Mouse (Mus musculus): Measurements from ENCODE around the gene Gtf2e1. TPM values are rescaled to one million over a fixed set of nuclear protein-coding genes. Genes with fewer than 3 reads are reported as not detected.
A peak's percentile ranks its signal among the peaks of the same experiment; 100 is the strongest.

Gene Gtf2e1
- polyA plus RNA-seq, 1 experiment, result 10.8 TPM

- Histone ChIP-seq H3K4me3 (ENCODE audit: insufficient read depth, low read depth, low read length) (no peak overlapping the region), H3K27ac (replicated peaks; ENCODE audit: low read depth, low read length) (no peak overlapping the region), H3K4me1 (ENCODE audit: control insufficient read depth, insufficient read depth, insufficient read length, low read length) (no peaks in the 10 kb centered on the region)
Observed at GRCm38 (mm10) chr16:37566107-37566506, 26.5 kb upstream of the Gtf2e1 start.

- H3K4me3 ChIP-seq (ENCODE audit: insufficient read depth, low read depth, low read length), result no peak overlapping the region
- H3K27ac ChIP-seq (replicated peaks; ENCODE audit: low read depth, low read length), result no peak overlapping the region
- no peaks in the 10 kb centered on the region for H3K4me1 ChIP-seq (ENCODE audit: control insufficient read depth, insufficient read depth, insufficient read length, low read length)
Observed at GRCm38 (mm10) chr16:37565117-37565516, 25.5 kb upstream of the Gtf2e1 start.

- Histone ChIP-seq H3K4me1 (ENCODE audit: control insufficient read depth, insufficient read depth, insufficient read length, low read length) (no peaks in the 10 kb centered on the region), H3K27ac (replicated peaks; ENCODE audit: low read depth, low read length) (no peak overlapping the region), H3K4me3 (ENCODE audit: insufficient read depth, low read depth, low read length) (no peak overlapping the region)
Observed at GRCm38 (mm10) chr16:37562961-37563360, 23.4 kb upstream of the Gtf2e1 start.

GRCm38 (mm10) chr16:37562414-37562813 lies 22.8 kb upstream of the Gtf2e1 start:
- Histone ChIP-seq H3K4me1 (ENCODE audit: control insufficient read depth, insufficient read depth, insufficient read length, low read length) (no peaks in the 10 kb centered on the region), H3K27ac (replicated peaks; ENCODE audit: low read depth, low read length) (no peak overlapping the region), H3K4me3 (ENCODE audit: insufficient read depth, low read depth, low read length) (no peak overlapping the region)

DNA sequence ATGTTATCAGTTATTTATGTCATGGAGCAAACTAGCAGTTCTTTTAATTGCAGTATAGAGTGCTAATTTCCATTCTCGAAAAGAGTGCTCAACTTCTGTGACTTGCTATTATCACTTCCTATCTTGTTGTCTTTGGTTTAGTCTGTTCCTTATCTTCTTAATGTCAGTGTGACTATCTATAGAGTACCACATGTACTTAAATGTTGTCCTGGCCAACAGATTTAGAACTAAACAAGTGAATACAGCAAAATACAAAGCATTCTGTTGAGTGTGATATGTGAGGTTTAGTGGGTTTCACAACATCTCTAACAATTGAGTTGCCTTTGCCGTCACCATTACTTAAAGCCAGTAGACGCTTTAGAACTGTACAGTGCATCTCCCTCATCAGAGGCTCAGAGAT lies 13.2 kb upstream of the Gtf2e1 start:
- no peak overlapping the region for H3K4me3 ChIP-seq (ENCODE audit: insufficient read depth, low read depth, low read length)
- H3K27ac ChIP-seq (replicated peaks; ENCODE audit: low read depth, low read length), result no peak overlapping the region
- no peaks in the 10 kb centered on the region for H3K4me1 ChIP-seq (ENCODE audit: control insufficient read depth, insufficient read depth, insufficient read length, low read length)

GRCm38 (mm10) chr16:37550981-37551380 lies 11.4 kb upstream of the Gtf2e1 start:
- Histone ChIP-seq H3K4me3 (ENCODE audit: insufficient read depth, low read depth, low read length) (no peak overlapping the region), H3K4me1 (ENCODE audit: control insufficient read depth, insufficient read depth, insufficient read length, low read length) (no peaks in the 10 kb centered on the region), H3K27ac (replicated peaks; ENCODE audit: low read depth, low read length) (no peak overlapping the region)

DNA sequence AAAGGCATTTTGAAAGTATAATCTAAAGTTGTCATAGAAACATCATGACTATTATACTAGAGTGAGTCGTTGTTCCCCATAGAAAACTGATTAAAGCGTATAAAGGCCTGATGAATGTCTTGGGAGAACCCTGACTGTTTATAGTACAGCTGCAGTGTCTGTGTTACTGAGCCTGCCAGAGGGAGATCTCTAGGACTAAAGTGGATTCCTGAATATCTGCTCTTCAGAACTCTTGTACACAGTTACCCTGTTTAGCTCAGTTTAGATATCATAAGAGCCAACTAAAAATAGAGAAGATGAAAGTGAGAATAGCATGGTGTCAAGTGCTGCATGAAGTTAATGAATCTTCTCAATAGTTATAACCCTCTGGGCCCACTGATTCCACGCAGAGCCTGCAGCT lies 10.7 kb upstream of the Gtf2e1 start:
- Histone ChIP-seq H3K4me1 (ENCODE audit: control insufficient read depth, insufficient read depth, insufficient read length, low read length) (no peaks in the 10 kb centered on the region), H3K27ac (replicated peaks; ENCODE audit: low read depth, low read length) (no peak overlapping the region), H3K4me3 (ENCODE audit: insufficient read depth, low read depth, low read length) (no peak overlapping the region)

- no peaks in the 10 kb centered on the region for H3K4me1 ChIP-seq (ENCODE audit: control insufficient read depth, insufficient read depth, insufficient read length, low read length)
- H3K4me3 ChIP-seq (ENCODE audit: insufficient read depth, low read depth, low read length), result no peak overlapping the region
- no peak overlapping the region for H3K27ac ChIP-seq (replicated peaks; ENCODE audit: low read depth, low read length)
Observed at GRCm38 (mm10) chr16:37546312-37546711, 6.7 kb upstream of the Gtf2e1 start.

DNA sequence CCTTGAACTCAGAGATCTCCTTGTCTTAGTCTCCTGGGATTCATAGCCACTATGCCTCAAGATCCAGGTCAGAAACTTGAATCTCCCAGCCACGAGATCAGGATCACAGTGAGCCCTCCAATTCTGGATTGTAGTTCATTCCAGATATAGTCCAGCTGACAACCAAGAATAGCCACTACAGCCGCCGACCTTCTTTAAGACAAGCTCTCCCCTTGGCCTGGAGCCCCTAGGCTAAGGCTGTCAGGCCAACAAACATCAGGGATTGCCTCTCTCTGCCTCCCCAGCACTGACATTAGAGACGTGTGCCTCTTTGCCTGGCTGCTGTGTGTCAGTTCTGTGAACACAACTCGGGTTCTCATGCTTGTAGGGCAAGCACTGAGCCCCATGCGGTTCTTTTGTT lies 1.2 kb upstream of the Gtf2e1 start:
- peaks cover 7% of the 10 kb centered on the region; the same call in 1 of the 2 replicates for H3K4me1 ChIP-seq (ENCODE audit: control insufficient read depth, insufficient read depth, insufficient read length, low read length)
- H3K4me3 ChIP-seq (ENCODE audit: insufficient read depth, low read depth, low read length), result peak overlapping the region; percentile 89; the same call in 1 of the 2 replicates
- H3K27ac ChIP-seq (replicated peaks; ENCODE audit: low read depth, low read length), result peak overlapping the region; percentile 71

DNA sequence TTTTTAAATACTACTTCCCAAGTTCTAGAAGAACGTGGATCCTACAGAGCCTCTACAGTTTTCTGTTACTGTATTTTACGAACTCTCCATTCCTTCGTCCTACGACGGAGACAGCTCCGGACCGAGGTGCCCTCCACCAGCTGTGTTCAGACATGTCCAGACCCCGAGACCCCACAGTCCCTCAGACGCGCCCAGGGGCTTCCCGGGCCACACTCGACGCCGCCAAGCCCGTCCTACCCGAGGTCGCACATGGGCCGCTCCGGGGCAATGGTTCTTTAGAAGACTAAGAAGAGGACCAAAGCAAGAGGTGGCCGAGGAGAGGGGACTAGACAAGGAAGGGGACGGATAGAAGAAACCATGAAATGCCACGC lies 364 bp downstream of the Gtf2e1 start:
- peaks cover 7% of the 10 kb centered on the region; the same call in 1 of the 2 replicates for H3K4me1 ChIP-seq (ENCODE audit: control insufficient read depth, insufficient read depth, insufficient read length, low read length)
- H3K27ac ChIP-seq (replicated peaks; ENCODE audit: low read depth, low read length), result peak overlapping the region; percentile 55
- H3K4me3 ChIP-seq (ENCODE audit: insufficient read depth, low read depth, low read length), result peak overlapping the region; percentile 79

DNA sequence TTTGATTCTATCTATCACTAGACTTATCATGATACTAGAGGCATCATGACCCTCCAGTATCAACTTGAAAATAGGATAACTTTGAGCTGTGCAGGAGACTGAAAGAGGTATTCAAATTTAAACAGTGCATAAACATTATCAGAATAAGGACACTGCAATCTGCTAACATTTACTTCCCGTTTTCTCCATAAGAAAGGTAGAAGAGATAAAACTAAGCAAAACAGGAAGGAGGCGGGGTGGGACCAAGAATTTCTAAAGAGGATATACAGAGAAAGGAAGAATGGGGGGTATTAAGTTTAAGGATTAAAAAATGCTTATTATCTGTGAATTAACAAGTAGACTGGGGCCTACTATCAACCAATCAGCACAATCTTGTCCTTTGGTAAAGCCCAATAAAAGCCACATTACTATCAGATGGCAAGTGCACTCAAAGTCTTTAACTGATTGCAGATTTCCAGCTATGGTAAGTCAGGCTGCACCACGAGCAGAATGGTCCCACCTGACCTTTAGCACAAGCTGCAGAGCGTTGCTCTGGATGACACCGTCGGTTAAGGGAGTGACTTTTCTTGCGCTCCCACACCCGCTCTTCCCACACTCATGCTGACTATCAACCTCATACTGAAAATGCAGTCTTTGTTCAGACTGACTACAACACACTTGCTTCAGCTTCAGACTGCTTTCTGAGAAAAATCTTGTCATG lies 6.1 kb downstream of the Gtf2e1 start:
- H3K4me3 ChIP-seq (ENCODE audit: insufficient read depth, low read depth, low read length), result no peak overlapping the region
- peaks cover 5% of the 10 kb centered on the region; the same call in 1 of the 2 replicates for H3K4me1 ChIP-seq (ENCODE audit: control insufficient read depth, insufficient read depth, insufficient read length, low read length)
- H3K27ac ChIP-seq (replicated peaks; ENCODE audit: low read depth, low read length), result no peak overlapping the region

- no peak overlapping the region for H3K4me3 ChIP-seq (ENCODE audit: insufficient read depth, low read depth, low read length)
- H3K27ac ChIP-seq (replicated peaks; ENCODE audit: low read depth, low read length), result no peak overlapping the region
Observed at GRCm38 (mm10) chr16:37532046-37532445, 7.5 kb downstream of the Gtf2e1 start.

DNA sequence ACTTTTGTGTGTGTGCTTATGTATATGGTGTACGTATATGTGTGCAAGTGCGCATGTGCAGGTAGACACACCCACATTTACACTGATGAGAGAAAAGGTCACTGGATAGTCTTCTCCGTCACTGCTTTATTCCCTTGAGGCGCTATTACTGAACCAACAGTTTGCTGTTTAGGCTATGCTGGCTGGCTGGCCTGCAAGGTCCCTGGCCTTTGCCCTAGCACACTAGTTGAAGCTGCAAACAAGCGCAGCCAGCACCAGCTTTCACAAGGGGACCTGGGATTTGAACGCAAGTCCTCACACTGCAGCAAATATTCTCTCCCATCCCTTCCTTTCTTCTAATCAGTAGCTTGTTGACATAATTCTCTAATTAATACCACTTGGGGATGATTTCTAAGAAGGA lies 9.4 kb downstream of the Gtf2e1 start:
- 0 out of 2 replicates have a peak, but pooled peaks cover 4% of the 10 kb centered on the region for H3K4me1 ChIP-seq (ENCODE audit: control insufficient read depth, insufficient read depth, insufficient read length, low read length)
- H3K4me3 ChIP-seq (ENCODE audit: insufficient read depth, low read depth, low read length), result no peak overlapping the region
- H3K27ac ChIP-seq (replicated peaks; ENCODE audit: low read depth, low read length), result peak overlapping the region; percentile 66; the same call in 1 of the 2 replicates

More at GRCm38 (mm10) chr16:37532046-37532445, 7.5 kb downstream of the Gtf2e1 start:
- 0 out of 2 replicates have a peak, but pooled peaks cover 4% of the 10 kb centered on the region for H3K4me1 ChIP-seq (ENCODE audit: control insufficient read depth, insufficient read depth, insufficient read length, low read length)

- no peak overlapping the region for H3K4me3 ChIP-seq (ENCODE audit: insufficient read depth, low read depth, low read length)
- H3K27ac ChIP-seq (replicated peaks; ENCODE audit: low read depth, low read length), result no peak overlapping the region
- H3K4me1 ChIP-seq (ENCODE audit: control insufficient read depth, insufficient read depth, insufficient read length, low read length), result 0 out of 2 replicates have a peak, but pooled peaks cover 4% of the 10 kb centered on the region
Observed at GRCm38 (mm10) chr16:37526688-37527223, 12.8 kb downstream of the Gtf2e1 start.

- H3K4me3 ChIP-seq (ENCODE audit: insufficient read depth, low read depth, low read length), result no peak overlapping the region
- H3K27ac ChIP-seq (replicated peaks; ENCODE audit: low read depth, low read length), result no peak overlapping the region
- H3K4me1 ChIP-seq (ENCODE audit: control insufficient read depth, insufficient read depth, insufficient read length, low read length), result 0 out of 2 replicates have a peak, but pooled peaks cover 4% of the 10 kb centered on the region
Observed at GRCm38 (mm10) chr16:37525121-37525520, 14.5 kb downstream of the Gtf2e1 start.

DNA sequence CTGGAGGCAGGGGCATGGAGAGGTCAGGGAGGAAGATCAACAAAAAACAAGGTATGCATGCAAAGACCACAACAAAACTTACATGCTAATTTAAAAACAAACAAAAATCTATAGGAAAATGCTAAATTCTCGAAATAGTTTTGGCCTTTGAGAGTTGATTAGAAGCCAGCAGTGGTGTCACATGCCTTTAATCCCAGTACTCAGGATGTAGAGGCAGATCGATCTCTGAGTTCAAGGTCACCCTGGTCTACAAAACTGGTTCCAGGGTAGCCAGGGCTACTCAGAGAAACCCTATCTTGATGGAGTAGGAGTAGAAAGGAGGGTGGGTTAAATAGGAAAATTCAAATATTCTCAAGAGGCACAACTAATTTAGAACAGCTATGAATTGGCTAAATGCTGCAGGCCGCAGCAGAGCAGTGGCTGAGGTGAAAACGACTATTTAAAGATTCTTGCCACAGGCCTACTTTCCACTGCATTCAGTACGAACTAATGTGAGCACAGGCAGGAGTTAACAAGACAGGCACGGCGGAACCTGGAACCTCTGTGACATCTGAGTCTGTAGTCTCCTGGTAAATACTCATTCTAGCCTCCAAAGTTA lies 17.4 kb downstream of the Gtf2e1 start:
- Histone ChIP-seq H3K27ac (replicated peaks; ENCODE audit: low read depth, low read length) (no peak overlapping the region), H3K4me1 (ENCODE audit: control insufficient read depth, insufficient read depth, insufficient read length, low read length) (no peaks in the 10 kb centered on the region), H3K4me3 (ENCODE audit: insufficient read depth, low read depth, low read length) (no peak overlapping the region)
